In genomic region chr7:133203933-133204332, GRCm38 (mm10) we compare ENCODE assay signal across 22 mouse cellular contexts.
DNase-seq lines count a peak whose midpoint lies in the region; ATAC-seq lines count a peak whose summit lies in the region.
"Had no signal": no experiment of that assay in that cellular context is flagged by ENCODE, and none has a peak within 500 bp of the region (broad histone marks: within the 10 kb centered on the region; RNA-seq: fewer than 3 reads in every experiment).

No protein-coding gene starts in this region.

- no peak overlapping the region for H3K27ac ChIP-seq in kidney, embryonic 14.5 days (ENCODE audit: low read depth, low read length)
- H3K27ac ChIP-seq in kidney, embryonic 16.5 days (ENCODE audit: low read length), result no peak overlapping the region
- H3K27ac ChIP-seq: embryonic facial prominence, embryonic 10.5 days; embryonic facial prominence, embryonic 12.5 days; forebrain, embryonic 13.5 days; forebrain, embryonic 15.5 days had no signal

- no peak overlapping the region for H3K4me2 ChIP-seq in kidney, embryonic 14.5 days (replicated peaks; ENCODE audit: low read depth, low read length)
- H3K4me2 ChIP-seq in kidney, embryonic 16.5 days (replicated peaks; ENCODE audit: low read depth, low read length), result no peak overlapping the region
- H3K4me2 ChIP-seq: embryonic facial prominence, embryonic 12.5 days; forebrain, embryonic 13.5 days; forebrain, embryonic 15.5 days had no signal

- WGBS in kidney, embryonic 14.5 days, result 59% methylated on average over 7 of the region's 7 CpGs
- 66% methylated on average over 7 of the region's 7 CpGs for WGBS in kidney, embryonic 16.5 days

- H3K9me3 ChIP-seq in kidney, embryonic 14.5 days (ENCODE audit: control insufficient read depth, low read length), result no peaks in the 10 kb centered on the region
- no peaks in the 10 kb centered on the region for H3K9me3 ChIP-seq in kidney, embryonic 16.5 days (ENCODE audit: low read length)
- H3K9me3 ChIP-seq: embryonic facial prominence, embryonic 10.5 days; embryonic facial prominence, embryonic 12.5 days; forebrain, embryonic 13.5 days; forebrain, embryonic 15.5 days; G1E had no signal

- no peak overlapping the region for H3K9ac ChIP-seq in kidney, embryonic 14.5 days (ENCODE audit: low read depth, low read length)
- H3K9ac ChIP-seq in kidney, embryonic 16.5 days (replicated peaks; ENCODE audit: low read length), result no peak overlapping the region
- H3K9ac ChIP-seq: embryonic facial prominence, embryonic 12.5 days; forebrain, embryonic 13.5 days; forebrain, embryonic 15.5 days had no signal

- ATAC-seq in kidney, embryonic 14.5 days (ENCODE audit: low FRiP score, low TSS enrichment), result peak; percentile 66; the same call in 1 of the 2 replicates
- peak; percentile 77; the same call in 1 of the 2 replicates for ATAC-seq in kidney, embryonic 16.5 days (ENCODE audit: low FRiP score, low TSS enrichment)
- ATAC-seq: activated CD4-positive, CD25-positive, alpha-beta regulatory T cell, adult 4 months; CD4-positive, CD25-positive, alpha-beta regulatory T cell, adult 4 months; forebrain, embryonic 13.5 days; forebrain, embryonic 15.5 days; Patski had no signal

- no peaks in the 10 kb centered on the region for H3K36me3 ChIP-seq in kidney, embryonic 14.5 days (ENCODE audit: control insufficient read depth, insufficient read depth, low read length)
- no peaks in the 10 kb centered on the region for H3K36me3 ChIP-seq in kidney, embryonic 16.5 days (ENCODE audit: insufficient read depth, low read length)
- H3K36me3 ChIP-seq: embryonic facial prominence, embryonic 10.5 days; embryonic facial prominence, embryonic 12.5 days; forebrain, embryonic 15.5 days; G1E had no signal

- H3K27me3 ChIP-seq in kidney, embryonic 14.5 days (ENCODE audit: control insufficient read depth, insufficient read depth, low read length), result no peaks in the 10 kb centered on the region
- no peaks in the 10 kb centered on the region for H3K27me3 ChIP-seq in kidney, embryonic 16.5 days (ENCODE audit: insufficient read depth, low read length)
- H3K27me3 ChIP-seq: embryonic facial prominence, embryonic 12.5 days; forebrain, embryonic 15.5 days; Patski had no signal

- H3K4me3 ChIP-seq in kidney, embryonic 14.5 days (ENCODE audit: low read length), result no peak overlapping the region
- H3K4me3 ChIP-seq in kidney, embryonic 16.5 days (ENCODE audit: low read length), result no peak overlapping the region
- H3K4me3 ChIP-seq: embryonic facial prominence, embryonic 10.5 days; embryonic facial prominence, embryonic 12.5 days; forebrain, embryonic 13.5 days; forebrain, embryonic 15.5 days had no signal

- H3K4me1 ChIP-seq in kidney, embryonic 14.5 days (ENCODE audit: control insufficient read depth, insufficient read depth, low read length), result no peaks in the 10 kb centered on the region
- peaks cover 11% of the 10 kb centered on the region for H3K4me1 ChIP-seq in kidney, embryonic 16.5 days (ENCODE audit: insufficient read depth, low read length)
- H3K4me1 ChIP-seq: embryonic facial prominence, embryonic 12.5 days had no signal

- no peak for DNase-seq in kidney, postnatal 10 days
- no peak for DNase-seq in kidney, adult 9 months
- DNase-seq in kidney, postnatal 4 days, result peak; percentile 15 to 28
- no peak for DNase-seq in kidney, adult 18-20 months
- DNase-seq: adrenal gland, adult 8-10 months; adrenal gland, postnatal 14 days; adrenal gland, postnatal 36 days; B cell, adult 2 months; cerebellum, adult 11-12 months; cerebellum, adult 2 months; cerebellum, adult 9-10 months; cerebellum, postnatal 25 days had no signal

Comparison
In these comparisons a context has a peak if more than half of its experiments do, and no peak if none do; other contexts are left out.
1. DNase-seq: peak in kidney, postnatal 4 days (2 of 2); none in kidney, postnatal 10 days (single experiment), kidney, adult 9 months (single experiment) and kidney, adult 18-20 months (single experiment).